Mouse (Mus musculus) MEL (cell line): ENCODE measurements around the gene Dnajc21. TPM values are rescaled to one million over a fixed set of nuclear protein-coding genes. Genes with fewer than 3 reads are reported as not detected.

Experiments used
- DNase-seq: peaks from one replicate; pipeline ENCODE4 v3.0.0; 2011; ENCODE audit warnings: low read depth, low spot score
- H3K27ac ChIP-seq: 2 replicates; pipeline ENCODE4 v1.5.1; 2012; ENCODE audit warnings: low read depth, mild to moderate bottlenecking, control low read depth, low read length, moderate library complexity; ENCODE audit not compliant: control insufficient read depth
- H3K27me3 ChIP-seq, 2 experiments: fragments of 150-350 bp in 1 of 2; sonication (generic) in 1 of 2; 2 replicates each; pipeline ENCODE4 v1.6.1; 2012; ENCODE audit warnings: low read length in 2 of 2, mild to moderate bottlenecking in 2 of 2, improper control_type of control experiment in 1 of 2, moderate library complexity in 1 of 2; ENCODE audit not compliant: insufficient read depth in 2 of 2, control insufficient read depth in 1 of 2
- H3K36me3 ChIP-seq, 2 experiments: 2 replicates each; pipeline ENCODE4 v1.6.1; 2012 to 2014; ENCODE audit warnings: low read length in 2 of 2, improper control_type of control experiment in 1 of 2, inconsistent platforms in 1 of 2, mild to moderate bottlenecking in 1 of 2; ENCODE audit not compliant: insufficient read depth in 2 of 2, control insufficient read depth in 1 of 2
- H3K4me1 ChIP-seq, 2 experiments: fragments of 150-350 bp in 1 of 2; sonication (generic) in 1 of 2; 2 replicates each; pipeline ENCODE4 v1.6.1; 2012; ENCODE audit warnings: low read length in 2 of 2, improper control_type of control experiment in 1 of 2, mild to moderate bottlenecking in 1 of 2; ENCODE audit not compliant: insufficient read depth in 2 of 2, control insufficient read depth in 1 of 2
- H3K4me3 ChIP-seq, 2 experiments: fragments of 150-350 bp in 1 of 2; sonication (generic) in 1 of 2; 2 replicates each; pipeline ENCODE4 v1.5.1; 2012; ENCODE audit warnings: low read depth in 2 of 2, low read length in 2 of 2, mild to moderate bottlenecking in 2 of 2, moderate library complexity in 2 of 2, control low read depth in 1 of 2, improper control_type of control experiment in 1 of 2; ENCODE audit not compliant: control insufficient read depth in 1 of 2, insufficient read depth in 1 of 2
- H3K79me2 ChIP-seq: 2 replicates; pipeline ENCODE4 v1.6.1; 2012; ENCODE audit warnings: mild to moderate bottlenecking, low read length, moderate library complexity; ENCODE audit not compliant: control insufficient read depth, poor library complexity, insufficient read depth
- H3K9ac ChIP-seq: 2 replicates; pipeline ENCODE4 v1.6.1; 2012; ENCODE audit warnings: low read depth, mild to moderate bottlenecking, control low read depth, low read length, moderate library complexity; ENCODE audit not compliant: control insufficient read depth, poor library complexity, severe bottlenecking
- H3K9me3 ChIP-seq: fragments of 150-350 bp; sonication (generic); replicated peaks from 2 replicates; pipeline ENCODE4 v1.6.1; 2012; ENCODE audit warnings: mild to moderate bottlenecking, low read length, improper control_type of control experiment, moderate library complexity; ENCODE audit not compliant: insufficient read depth
- BHLHE40 ChIP-seq: IDR thresholded peaks from 2 replicates; pipeline ENCODE4 v1.6.1; 2012; ENCODE audit warnings: low read depth, mild to moderate bottlenecking, inconsistent platforms, low read length, improper control_type of control experiment, borderline replicate concordance
- CHD2 ChIP-seq: IDR thresholded peaks from 2 replicates; pipeline ENCODE4 v1.6.1; 2011; ENCODE audit warnings: low read length, improper control_type of control experiment
- E2F4 ChIP-seq: IDR thresholded peaks from 2 replicates; pipeline ENCODE4 v1.6.1; 2011; ENCODE audit warnings: low read depth, low read length, improper control_type of control experiment, borderline replicate concordance
- ELF1 ChIP-seq: IDR thresholded peaks from 2 replicates; pipeline ENCODE4 v1.6.1; 2014; ENCODE audit warnings: low read depth, mild to moderate bottlenecking, inconsistent platforms, low read length, improper control_type of control experiment, moderate library complexity
- EP300 ChIP-seq, 2 experiments: IDR thresholded peaks; 2 replicates each; pipeline ENCODE4 v1.6.1; 2011; ENCODE audit warnings: improper control_type of control experiment in 2 of 2, low read length in 2 of 2, low read depth in 1 of 2, mild to moderate bottlenecking in 1 of 2
- ETS1 ChIP-seq: IDR thresholded peaks from 2 replicates; pipeline ENCODE4 v1.6.1; 2012; ENCODE audit warnings: low read depth, mild to moderate bottlenecking, inconsistent platforms, low read length, improper control_type of control experiment, moderate library complexity
- GABPA ChIP-seq: IDR thresholded peaks from 2 replicates; pipeline ENCODE4 v1.6.1; 2012; ENCODE audit warnings: low read depth, mild to moderate bottlenecking, inconsistent platforms, low read length, improper control_type of control experiment, moderate library complexity
- KAT2A ChIP-seq: conservative IDR thresholded peaks from 2 replicates; pipeline ENCODE4 v1.6.1; 2012; ENCODE audit warnings: low read depth, low read length, improper control_type of control experiment, inconsistent platforms
- MAFK ChIP-seq: IDR thresholded peaks from 2 replicates; pipeline ENCODE4 v1.6.1; 2011; ENCODE audit warnings: low read depth, mild to moderate bottlenecking, low read length, improper control_type of control experiment, borderline replicate concordance
- MAX ChIP-seq: IDR thresholded peaks from 2 replicates; pipeline ENCODE4 v1.6.1; 2011; ENCODE audit warnings: low read length, improper control_type of control experiment
- MEF2A ChIP-seq: IDR thresholded peaks from 2 replicates; pipeline ENCODE4 v1.6.1; 2014; ENCODE audit warnings: low read depth, mild to moderate bottlenecking, inconsistent platforms, low read length, improper control_type of control experiment; ENCODE audit not compliant: poor library complexity, insufficient replicate concordance, severe bottlenecking; ENCODE audit errors: extremely low read depth
- MXI1 ChIP-seq: IDR thresholded peaks from 2 replicates; pipeline ENCODE4 v1.6.1; 2011; ENCODE audit warnings: mild to moderate bottlenecking, low read depth, low read length, improper control_type of control experiment
- MYB ChIP-seq: IDR thresholded peaks from 2 replicates; pipeline ENCODE4 v1.6.1; 2011; ENCODE audit warnings: mild to moderate bottlenecking, low read depth, low read length, improper control_type of control experiment
- NRF1 ChIP-seq: IDR thresholded peaks from 2 replicates; pipeline ENCODE4 v1.6.1; 2014; ENCODE audit warnings: low read depth, mild to moderate bottlenecking, inconsistent platforms, low read length, improper control_type of control experiment, moderate library complexity; ENCODE audit not compliant: poor library complexity, insufficient read depth, severe bottlenecking
- POLR2AphosphoS2 ChIP-seq: IDR thresholded peaks from 2 replicates; pipeline ENCODE4 v1.6.1; 2011; ENCODE audit warnings: low read length, improper control_type of control experiment
- RAD21 ChIP-seq: IDR thresholded peaks from 2 replicates; pipeline ENCODE4 v1.6.1; 2011; ENCODE audit warnings: mild to moderate bottlenecking, low read depth, low read length, improper control_type of control experiment
- RCOR1 ChIP-seq: IDR thresholded peaks from 2 replicates; pipeline ENCODE4 v1.6.1; 2012; ENCODE audit warnings: low read depth, mild to moderate bottlenecking, inconsistent platforms, low read length, improper control_type of control experiment
- SIN3A ChIP-seq: IDR thresholded peaks from 2 replicates; pipeline ENCODE4 v1.6.1; 2012; ENCODE audit warnings: low read length, improper control_type of control experiment, inconsistent platforms
- SMC3 ChIP-seq: IDR thresholded peaks from 2 replicates; pipeline ENCODE4 v1.6.1; 2011; ENCODE audit warnings: low read depth, low read length, improper control_type of control experiment
- TCF12 ChIP-seq: IDR thresholded peaks from 2 replicates; pipeline ENCODE4 v1.6.1; 2014; ENCODE audit warnings: low read depth, mild to moderate bottlenecking, inconsistent platforms, low read length, improper control_type of control experiment, moderate library complexity
- USF1 ChIP-seq: IDR thresholded peaks from 2 replicates; pipeline ENCODE4 v1.6.1; 2014; ENCODE audit warnings: low read depth, mild to moderate bottlenecking, inconsistent platforms, low read length, improper control_type of control experiment, moderate library complexity
- USF2 ChIP-seq, 2 experiments: IDR thresholded peaks; 2 replicates each; pipeline ENCODE4 v1.6.1; 2011 to 2012; ENCODE audit warnings: improper control_type of control experiment in 2 of 2, low read length in 2 of 2, borderline replicate concordance in 1 of 2, inconsistent platforms in 1 of 2, low read depth in 1 of 2, mild to moderate bottlenecking in 1 of 2; ENCODE audit not compliant: insufficient read depth in 1 of 2
- ZC3H11A ChIP-seq: IDR thresholded peaks from 2 replicates; pipeline ENCODE4 v1.6.1; 2012; ENCODE audit warnings: low read depth, mild to moderate bottlenecking, inconsistent platforms, low read length, improper control_type of control experiment
- ZKSCAN1 ChIP-seq: IDR thresholded peaks from 2 replicates; pipeline ENCODE4 v1.6.1; 2012; ENCODE audit warnings: low read depth, mild to moderate bottlenecking, inconsistent platforms, low read length, improper control_type of control experiment, moderate library complexity
- ZMIZ1 ChIP-seq: IDR thresholded peaks from 2 replicates; pipeline ENCODE4 v1.6.1; 2012; ENCODE audit warnings: low read depth, mild to moderate bottlenecking, inconsistent platforms, low read length, improper control_type of control experiment, moderate library complexity
- polyA plus RNA-seq, 2 experiments: library from polyadenylated mRNA; stranded (reverse) in 1 of 2; unstranded in 1 of 2; fragments of >175 nt in 1 of 2; fragments of >200 nt in 1 of 2; gene quantifications; 2 replicates each; pipeline versions ENCODE4 v1.2.1 to v1.2.4; 2012; ENCODE audit warnings: low replicate concordance in 2 of 2, low read depth in 1 of 2; ENCODE audit not compliant: insufficient read length in 2 of 2, insufficient read depth in 1 of 2, missing spikeins in 1 of 2
- total RNA-seq: library from RNA; depleted of rRNA; stranded (reverse); fragments of 300-350 nt; gene quantifications from 2 replicates; pipeline ENCODE4 v1.2.3, GENCODE M21; 2012

Dnajc21 gene
- total and polyA plus RNA-seq, 3 experiments, result 44.0 to 136 (median 83.6) TPM

DNA sequence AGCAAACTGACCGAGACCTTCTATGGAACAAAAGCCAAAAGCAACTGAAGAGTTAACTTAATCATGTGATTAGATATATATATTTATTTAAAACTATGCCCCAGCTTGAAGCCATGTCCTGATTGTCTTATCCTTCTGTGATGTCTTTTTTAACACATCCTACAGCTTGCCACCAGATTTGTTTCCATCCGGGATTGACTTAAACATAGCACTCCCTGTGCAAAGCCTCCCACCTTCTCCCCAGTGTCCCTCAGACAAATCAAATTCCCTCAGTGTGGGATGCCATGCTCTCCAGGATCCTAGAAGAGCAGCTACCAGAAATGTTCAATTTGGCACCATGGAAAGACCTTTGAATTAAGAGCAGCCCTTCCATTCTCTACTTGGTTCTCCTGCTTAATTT lies 59.4 kb downstream of the Dnajc21 start:
- no peak overlapping the region for H3K9ac ChIP-seq
- TF ChIP-seq EP300 (IDR thresholded peaks at IDR 0.05; ENCODE audit: low read depth in 1 of 2, low read length in 2 of 2), result no peak
- no peak for TF ChIP-seq RAD21
- TF ChIP-seq MAX, result no peak
- TF ChIP-seq RCOR1, result no peak
- TF ChIP-seq SIN3A, result no peak
- no peak for TF ChIP-seq TCF12
- TF ChIP-seq CHD2, result no peak
- no peak for TF ChIP-seq E2F4
- no peak for TF ChIP-seq MAFK
- no peak for TF ChIP-seq ELF1
- no peak for TF ChIP-seq GABPA
- TF ChIP-seq ZC3H11A, result no peak
- no peak for TF ChIP-seq POLR2AphosphoS2
- TF ChIP-seq NRF1, result no peak
- no peaks in the 10 kb centered on the region for H3K4me1 ChIP-seq
- DNase-seq, result no peak
- H3K9me3 ChIP-seq, result no peaks in the 10 kb centered on the region
- no peaks in the 10 kb centered on the region for H3K79me2 ChIP-seq
- H3K27me3 ChIP-seq, result peaks cover 0 to 2% of the 10 kb centered on the region in 2 experiments; a peak in 1 of 4 replicates
- H3K27ac ChIP-seq, result no peak overlapping the region
- H3K4me3 ChIP-seq, result no peak overlapping the region
- no peaks in the 10 kb centered on the region for H3K36me3 ChIP-seq

DNA sequence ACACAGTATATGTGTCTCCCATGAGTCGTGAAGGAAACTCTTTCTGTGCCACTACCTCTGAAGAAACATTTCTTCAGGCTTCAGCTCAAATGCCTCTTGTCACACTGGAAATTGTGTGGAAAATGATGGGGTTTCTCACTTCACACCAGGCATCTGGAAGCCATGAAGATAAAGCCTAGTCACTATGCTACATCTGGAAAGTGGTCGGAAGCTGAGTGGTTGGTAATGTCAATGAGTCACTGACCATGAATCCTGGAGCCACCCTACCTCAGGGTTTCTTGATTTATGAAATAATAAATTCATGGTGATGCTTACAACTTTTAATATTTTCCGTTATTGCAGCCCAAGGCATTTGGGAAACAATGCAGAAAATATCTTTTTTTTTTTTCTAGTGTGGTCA lies 60.5 kb downstream of the Dnajc21 start:
- H3K4me1 ChIP-seq, result no peaks in the 10 kb centered on the region
- H3K9ac ChIP-seq, result no peak overlapping the region
- H3K36me3 ChIP-seq, result no peaks in the 10 kb centered on the region
- H3K79me2 ChIP-seq, result no peaks in the 10 kb centered on the region
- H3K9me3 ChIP-seq, result no peaks in the 10 kb centered on the region
- DNase-seq, result no peak
- TF ChIP-seq ETS1 (no peak), MEF2A (no peak), ZMIZ1 (no peak), RCOR1 (no peak), BHLHE40 (no peak), USF1 (no peak), USF2 (IDR thresholded peaks at IDR 0.05; ENCODE audit: borderline replicate concordance in 1 of 2, insufficient read depth in 1 of 2, low read depth in 1 of 2, low read length in 2 of 2) (no peak), GABPA (no peak), SMC3 (no peak), POLR2AphosphoS2 (no peak), MYB (no peak), TCF12 (no peak), MXI1 (no peak), ZKSCAN1 (no peak), KAT2A (no peak), SIN3A (no peak)
- TF ChIP-seq, all 39 proteins: peak for 0
- Histone ChIP-seq H3K27ac (no peak overlapping the region), H3K27me3 (peaks cover 0 to 2% of the 10 kb centered on the region in 2 experiments; a peak in 1 of 4 replicates), H3K4me3 (no peak overlapping the region)
